Mouse (Mus musculus) forebrain, embryonic 12.5 days (tissue): ENCODE results near the gene B3galt1. TPM values are rescaled to one million over a fixed set of nuclear protein-coding genes. Genes with fewer than 3 reads are reported as not detected.
A peak's percentile ranks its signal among the peaks of the same experiment; 100 is the strongest.

Experiments
- ATAC-seq: fragments of 200-750 bp; cut with Nextera tagmentation; 2 replicates; pipeline ENCODE4 v1.8.0; 2017; ENCODE audit warnings: moderate TSS enrichment; ENCODE audit not compliant: low FRiP score
- H3K27ac ChIP-seq: fragments of 300-500 bp; sonication (generic); 2 replicates; pipeline ENCODE4 v1.5.1; 2016; ENCODE audit warnings: mild to moderate bottlenecking
- H3K27me3 ChIP-seq: fragments of 300-500 bp; sonication (generic); 2 replicates; pipeline ENCODE4 v1.6.1; 2016; ENCODE audit warnings: mild to moderate bottlenecking
- H3K36me3 ChIP-seq: fragments of 300-500 bp; sonication (generic); replicated peaks from 2 replicates; pipeline ENCODE4 v1.6.1; 2016; ENCODE audit warnings: mild to moderate bottlenecking
- H3K4me1 ChIP-seq: fragments of 300-500 bp; sonication (generic); 2 replicates; pipeline ENCODE4 v1.6.1; 2016
- H3K4me2 ChIP-seq: fragments of 300-500 bp; sonication (generic); 2 replicates; pipeline ENCODE4 v1.6.1; 2016; ENCODE audit warnings: mild to moderate bottlenecking, moderate library complexity
- H3K4me3 ChIP-seq: fragments of 300-500 bp; sonication (generic); replicated peaks from 2 replicates; pipeline ENCODE4 v1.5.1; 2016; ENCODE audit warnings: mild to moderate bottlenecking
- H3K9ac ChIP-seq: fragments of 300-500 bp; sonication (generic); 2 replicates; pipeline ENCODE4 v1.6.1; 2016; ENCODE audit warnings: mild to moderate bottlenecking
- H3K9me3 ChIP-seq: fragments of 300-500 bp; sonication (generic); 2 replicates; pipeline ENCODE4 v1.6.1; 2016
- WGBS: fragments of 180-500 bp; shearing (Covaris S2); methylation state at CpG from one replicate; pipeline ENCODE4 v1.1.7; 2016; 5-methylcytosine and 5-hydroxymethylcytosine counted together
- polyA plus RNA-seq: library from polyadenylated mRNA; unstranded; fragments of >200 nt; fragmentation: Nextera tagmentation; extraction: Ambion mirVana; gene quantifications from 2 replicates; pipeline ENCODE4 v1.2.1, GENCODE M21; 2016

The B3galt1 gene
- polyA plus RNA-seq, 1 experiment from 2014 or later = 26.1 TPM

DNA sequence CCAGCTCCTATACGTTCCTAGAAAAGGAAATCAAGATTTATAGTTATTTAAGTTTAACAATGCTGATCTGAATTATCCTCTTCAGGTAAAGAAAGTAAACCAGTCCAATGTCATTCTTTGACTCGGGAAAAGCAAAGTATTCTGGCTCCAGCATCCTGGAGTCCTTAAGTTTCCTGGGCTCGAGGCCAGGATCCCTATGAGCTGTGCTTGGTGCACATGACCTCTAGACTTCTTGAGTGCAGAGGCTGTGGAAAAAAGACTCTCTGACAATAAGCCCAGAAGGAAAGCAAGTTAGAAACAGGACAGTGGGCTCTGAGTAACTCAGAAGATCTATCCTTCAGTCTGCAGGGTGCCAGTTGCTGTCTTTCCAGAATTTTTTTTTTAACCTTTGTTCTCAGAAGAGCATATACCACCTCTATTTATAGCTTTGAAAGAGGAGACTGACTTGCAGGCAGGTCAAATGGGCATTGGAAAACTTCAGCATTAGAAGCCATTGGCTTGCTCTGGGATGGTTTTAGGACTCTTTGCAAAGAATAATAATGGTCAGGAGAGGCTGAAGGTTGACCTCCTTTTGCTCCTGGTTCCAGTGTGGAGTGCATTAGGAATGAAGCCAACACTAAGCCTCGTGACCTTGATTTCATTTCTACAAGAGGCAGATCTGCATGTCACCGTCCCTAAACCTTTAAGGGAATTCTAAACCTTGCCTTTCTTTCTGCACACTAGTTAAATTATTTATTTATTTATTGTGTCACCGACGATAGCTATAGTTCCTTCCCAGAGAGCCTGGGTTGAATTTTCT, 26.4 kb downstream of the B3galt1 start:
- 88% methylated on average over 7 of the region's 7 CpGs for WGBS
- Histone ChIP-seq H3K4me1 (no peaks in the 10 kb centered on the region), H3K4me3 (no peak overlapping the region), H3K9ac (no peak overlapping the region), H3K27me3 (no peaks in the 10 kb centered on the region), H3K36me3 (no peaks in the 10 kb centered on the region), H3K27ac (no peak overlapping the region), H3K4me2 (no peak overlapping the region), H3K9me3 (no peaks in the 10 kb centered on the region)
- no peak for ATAC-seq

DNA sequence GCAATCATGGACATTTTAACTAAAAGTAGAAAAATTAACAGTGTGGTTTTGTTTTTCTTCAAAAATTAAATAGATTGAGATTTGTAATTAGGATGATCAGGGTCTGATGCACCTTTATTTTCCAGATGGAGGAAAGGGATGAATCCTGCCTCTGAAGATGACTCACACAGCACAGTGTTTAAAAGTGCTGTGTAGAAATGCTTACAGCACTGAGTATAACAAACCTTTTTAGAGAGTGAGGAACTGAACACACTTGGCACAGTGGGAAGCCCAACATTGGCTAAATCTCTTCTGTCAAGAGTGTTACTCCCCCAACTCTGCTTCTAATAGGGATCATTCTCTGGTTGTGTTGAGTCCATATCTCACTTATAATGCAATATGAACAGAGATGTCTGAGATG, 57.2 kb downstream of the B3galt1 start:
- H3K36me3 ChIP-seq = no peaks in the 10 kb centered on the region
- H3K9ac ChIP-seq = no peak overlapping the region
- H3K4me3 ChIP-seq = no peak overlapping the region
- H3K27me3 ChIP-seq = no peaks in the 10 kb centered on the region
- no peak for ATAC-seq
- no peak overlapping the region for H3K4me2 ChIP-seq
- H3K9me3 ChIP-seq = no peaks in the 10 kb centered on the region
- H3K4me1 ChIP-seq = no peaks in the 10 kb centered on the region
- no peak overlapping the region for H3K27ac ChIP-seq

DNA sequence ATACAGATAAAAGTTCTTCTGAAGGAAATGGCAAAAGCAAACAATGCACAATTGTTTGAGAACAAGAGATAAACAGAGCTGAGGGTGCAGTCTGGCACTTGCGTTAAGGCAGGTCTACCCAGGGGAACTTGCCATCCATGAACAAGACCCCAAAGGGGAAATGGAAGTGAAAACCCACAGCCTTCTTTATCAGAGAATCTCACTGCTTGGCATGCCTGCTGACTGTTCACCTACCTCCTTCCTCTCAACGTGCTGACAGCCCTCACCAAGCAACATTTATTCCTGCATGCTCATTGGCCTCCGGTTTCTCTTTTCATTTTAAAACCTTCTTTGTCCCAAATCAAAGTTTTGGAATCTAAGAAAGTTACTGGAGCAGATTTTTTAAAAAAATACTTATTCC, 62.0 kb downstream of the B3galt1 start:
- WGBS = 75% methylated on average over 3 of the region's 3 CpGs
- Histone ChIP-seq H3K36me3 (no peaks in the 10 kb centered on the region), H3K4me1 (no peaks in the 10 kb centered on the region), H3K9me3 (no peaks in the 10 kb centered on the region), H3K27me3 (no peaks in the 10 kb centered on the region), H3K9ac (no peak overlapping the region), H3K4me3 (no peak overlapping the region), H3K27ac (no peak overlapping the region), H3K4me2 (no peak overlapping the region)
- no peak for ATAC-seq

DNA sequence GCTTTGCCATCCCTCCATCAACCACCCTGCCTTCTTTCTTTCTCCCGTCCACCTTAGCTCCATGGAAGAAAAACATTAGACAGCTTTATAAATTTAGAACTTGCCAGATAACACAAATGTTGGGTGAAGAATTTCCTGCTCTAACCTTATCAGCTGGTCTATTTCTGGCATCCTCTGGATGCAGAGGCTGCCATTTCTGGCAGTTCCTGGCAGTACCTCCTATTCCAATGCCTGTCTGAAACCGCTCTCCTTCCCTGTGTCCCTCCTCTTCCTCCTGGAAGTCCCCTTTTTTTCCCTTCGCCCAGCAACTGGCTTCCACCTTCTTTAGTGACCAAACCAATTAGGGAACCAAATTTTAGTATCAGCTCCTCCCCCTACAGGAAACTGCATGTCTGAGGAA, 62.6 kb downstream of the B3galt1 start:
- no peak for ATAC-seq
- H3K36me3 ChIP-seq = no peaks in the 10 kb centered on the region
- H3K9ac ChIP-seq = no peak overlapping the region
- H3K4me1 ChIP-seq = no peaks in the 10 kb centered on the region
- no peaks in the 10 kb centered on the region for H3K27me3 ChIP-seq
- 83% methylated on average over 3 of the region's 3 CpGs for WGBS
- no peak overlapping the region for H3K4me3 ChIP-seq
- no peak overlapping the region for H3K27ac ChIP-seq
- no peaks in the 10 kb centered on the region for H3K9me3 ChIP-seq
- H3K4me2 ChIP-seq = no peak overlapping the region

DNA sequence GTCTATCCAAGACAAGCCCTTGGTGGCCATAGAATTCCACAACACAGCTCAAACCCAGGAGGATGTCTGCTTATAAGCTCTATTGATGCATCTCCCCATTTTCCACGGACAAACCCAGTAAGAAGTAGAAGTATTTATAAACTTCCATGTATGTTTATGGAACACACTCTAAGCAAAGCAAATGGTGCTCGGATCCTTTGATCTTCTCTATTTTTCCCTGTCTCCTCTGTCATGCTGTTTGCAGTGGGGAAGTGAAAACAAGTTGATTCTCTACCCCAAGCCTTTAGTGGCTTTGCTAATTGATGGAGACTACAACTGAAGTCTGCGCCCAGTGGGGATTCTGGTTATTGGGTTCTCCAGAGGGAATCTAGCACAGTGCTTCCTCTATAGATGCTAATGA, 89.2 kb downstream of the B3galt1 start:
- H3K27me3 ChIP-seq = no peaks in the 10 kb centered on the region
- H3K4me3 ChIP-seq = no peak overlapping the region
- H3K4me2 ChIP-seq = no peak overlapping the region
- no peaks in the 10 kb centered on the region for H3K9me3 ChIP-seq
- H3K9ac ChIP-seq = no peak overlapping the region
- ATAC-seq = no peak
- H3K27ac ChIP-seq = no peak overlapping the region
- no peaks in the 10 kb centered on the region for H3K36me3 ChIP-seq
- no peaks in the 10 kb centered on the region for H3K4me1 ChIP-seq
- 79% methylated on average over 3 of the region's 3 CpGs for WGBS

DNA sequence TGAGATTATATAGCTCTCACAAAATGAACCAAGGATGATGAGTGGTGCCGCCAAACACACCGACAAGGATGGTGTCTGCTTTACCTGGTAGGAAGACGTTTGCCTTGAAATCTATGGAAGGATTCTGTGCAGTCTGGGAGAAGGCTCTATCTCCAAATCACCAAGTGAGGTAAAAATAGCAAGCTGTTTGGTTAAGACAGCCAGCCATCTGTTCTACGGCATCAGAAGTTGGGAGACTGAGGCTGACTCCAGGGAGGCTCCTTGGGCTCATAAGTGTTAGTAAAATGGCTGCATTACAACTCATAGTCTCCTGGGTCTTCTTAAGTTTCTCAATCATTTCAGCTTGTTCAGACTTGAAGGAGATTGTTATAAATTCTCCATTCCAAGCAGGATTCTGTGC, 91.7 kb downstream of the B3galt1 start:
- no peak overlapping the region for H3K4me2 ChIP-seq
- no peaks in the 10 kb centered on the region for H3K27me3 ChIP-seq
- H3K9ac ChIP-seq = no peak overlapping the region
- WGBS = 89% methylated on average over 4 of the region's 4 CpGs
- H3K9me3 ChIP-seq = no peaks in the 10 kb centered on the region
- H3K27ac ChIP-seq = no peak overlapping the region
- no peaks in the 10 kb centered on the region for H3K4me1 ChIP-seq
- no peaks in the 10 kb centered on the region for H3K36me3 ChIP-seq
- ATAC-seq = no peak
- H3K4me3 ChIP-seq = no peak overlapping the region

DNA sequence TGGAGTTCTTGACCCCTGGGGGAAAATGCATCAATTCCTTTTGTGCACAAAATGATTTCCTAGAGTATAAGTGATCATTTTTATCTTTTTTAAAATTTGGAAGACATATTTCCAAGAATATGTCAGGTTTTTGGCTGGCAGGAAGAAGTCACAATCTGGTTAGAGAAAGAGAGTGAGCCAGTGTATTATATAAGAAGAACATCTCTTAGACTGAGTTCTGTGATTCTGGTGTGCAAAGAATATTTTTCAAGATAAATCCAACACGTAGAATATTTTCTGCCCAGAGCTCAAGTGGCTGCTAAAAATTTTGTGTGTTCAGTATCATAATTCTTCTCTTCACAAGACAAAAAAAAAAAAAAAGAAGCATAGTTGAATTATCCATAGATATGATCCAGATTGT, 92.4 kb downstream of the B3galt1 start:
- H3K4me1 ChIP-seq = no peaks in the 10 kb centered on the region
- H3K9me3 ChIP-seq = no peaks in the 10 kb centered on the region
- no peak for ATAC-seq
- WGBS = 97% methylated on average over 1 of the region's 1 CpGs
- H3K36me3 ChIP-seq = no peaks in the 10 kb centered on the region
- H3K27me3 ChIP-seq = no peaks in the 10 kb centered on the region
- no peak overlapping the region for H3K4me2 ChIP-seq
- no peak overlapping the region for H3K27ac ChIP-seq
- no peak overlapping the region for H3K9ac ChIP-seq
- no peak overlapping the region for H3K4me3 ChIP-seq

DNA sequence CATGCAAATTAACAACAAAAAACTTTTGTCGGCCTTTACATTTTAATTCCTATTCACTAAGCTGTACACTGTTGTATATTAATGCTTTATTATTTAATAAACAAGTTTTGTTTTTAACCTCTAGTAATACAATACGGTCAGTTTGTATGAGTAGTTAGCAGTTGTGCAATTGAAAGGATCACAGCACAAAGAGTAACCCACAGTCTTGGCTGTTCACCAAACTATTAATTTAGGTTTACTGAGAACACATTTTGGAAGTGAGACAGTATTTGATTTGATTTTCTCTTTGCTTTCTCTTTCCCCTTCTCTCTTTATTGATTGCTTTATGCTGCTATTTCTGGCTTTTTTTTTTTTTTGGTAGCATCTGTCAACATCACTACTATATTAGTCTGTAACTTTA, 106.0 kb downstream of the B3galt1 start:
- Histone ChIP-seq H3K27ac (no peak overlapping the region), H3K36me3 (no peaks in the 10 kb centered on the region), H3K27me3 (no peaks in the 10 kb centered on the region), H3K4me2 (no peak overlapping the region), H3K9ac (no peak overlapping the region), H3K4me1 (no peaks in the 10 kb centered on the region), H3K4me3 (no peak overlapping the region), H3K9me3 (no peaks in the 10 kb centered on the region)
- 85% methylated on average over 2 of the region's 2 CpGs for WGBS
- no peak for ATAC-seq

DNA sequence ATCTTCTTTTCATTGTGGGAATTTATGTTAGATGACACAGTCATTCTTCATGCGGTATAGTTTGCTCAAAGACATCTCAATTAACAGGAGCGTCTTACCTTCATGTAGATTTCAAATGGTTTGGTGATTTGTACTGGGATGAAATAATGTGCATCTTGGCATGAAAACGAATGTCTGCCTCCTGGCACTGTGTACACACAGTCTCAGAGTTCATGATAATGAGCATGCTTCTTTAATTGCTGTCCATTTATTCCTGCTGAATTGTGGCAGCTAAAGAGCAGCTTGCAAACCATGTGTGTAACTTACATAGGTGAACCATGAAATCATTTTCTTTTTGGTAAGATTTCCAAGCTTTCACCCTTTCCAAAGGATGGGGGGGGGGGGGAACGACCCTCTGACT, 112.0 kb downstream of the B3galt1 start:
- H3K27ac ChIP-seq = no peak overlapping the region
- H3K4me2 ChIP-seq = no peak overlapping the region
- no peak overlapping the region for H3K9ac ChIP-seq
- no peak overlapping the region for H3K4me3 ChIP-seq
- peaks cover 4% of the 10 kb centered on the region; the same call in 1 of the 2 replicates for H3K4me1 ChIP-seq
- WGBS = 53% methylated on average over 4 of the region's 4 CpGs
- peak; percentile 46; the same call in 1 of the 2 replicates for ATAC-seq
- no peaks in the 10 kb centered on the region for H3K9me3 ChIP-seq
- no peaks in the 10 kb centered on the region for H3K36me3 ChIP-seq
- no peaks in the 10 kb centered on the region for H3K27me3 ChIP-seq

DNA sequence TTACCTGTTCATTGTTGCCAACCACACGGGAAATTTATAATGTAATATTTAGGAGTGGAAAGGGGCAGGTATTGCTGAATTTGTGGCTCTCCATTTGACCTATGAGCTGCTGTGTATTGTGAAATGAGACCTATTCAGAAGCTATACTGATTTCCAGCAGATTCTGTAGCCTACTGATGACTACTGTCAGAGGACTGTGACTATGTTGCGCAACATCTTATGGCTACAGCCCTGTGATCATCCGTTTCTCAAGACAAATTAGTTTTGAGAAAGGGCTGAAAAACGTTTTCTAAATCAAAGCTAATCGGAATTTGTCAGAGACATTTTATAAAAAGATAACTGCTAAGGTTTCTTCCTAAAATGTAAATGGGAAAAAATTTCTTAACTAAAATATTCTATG, 158.6 kb downstream of the B3galt1 start:
- Histone ChIP-seq H3K4me2 (no peak overlapping the region), H3K4me3 (no peak overlapping the region), H3K27ac (no peak overlapping the region), H3K36me3 (no peaks in the 10 kb centered on the region), H3K4me1 (no peaks in the 10 kb centered on the region), H3K27me3 (no peaks in the 10 kb centered on the region), H3K9ac (no peak overlapping the region), H3K9me3 (no peaks in the 10 kb centered on the region)
- 89% methylated on average over 5 of the region's 5 CpGs for WGBS
- ATAC-seq = no peak

DNA sequence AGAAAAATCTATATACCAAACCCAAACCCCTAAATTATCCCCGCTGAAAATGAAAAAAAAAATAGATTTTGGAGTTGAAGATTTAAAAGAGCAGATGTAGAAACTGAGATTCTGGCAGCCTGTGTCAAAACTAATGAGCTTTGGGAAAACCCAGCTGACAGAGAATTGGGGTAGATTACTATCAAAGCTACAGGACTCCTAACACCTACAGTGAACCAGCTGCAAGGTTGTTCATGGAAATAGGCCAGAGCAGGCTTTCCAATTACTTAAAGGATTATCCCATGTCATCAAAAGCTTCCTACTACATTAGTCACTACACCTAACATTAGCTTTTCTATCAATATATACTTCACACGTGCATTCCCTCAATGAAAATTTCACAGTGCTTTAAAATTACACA, 165.1 kb downstream of the B3galt1 start:
- no peak overlapping the region for H3K4me2 ChIP-seq
- no peak overlapping the region for H3K27ac ChIP-seq
- no peaks in the 10 kb centered on the region for H3K36me3 ChIP-seq
- H3K9ac ChIP-seq = no peak overlapping the region
- no peaks in the 10 kb centered on the region for H3K4me1 ChIP-seq
- no peaks in the 10 kb centered on the region for H3K9me3 ChIP-seq
- WGBS = 74% methylated on average over 2 of the region's 2 CpGs
- no peak overlapping the region for H3K4me3 ChIP-seq
- no peak for ATAC-seq
- H3K27me3 ChIP-seq = no peaks in the 10 kb centered on the region

DNA sequence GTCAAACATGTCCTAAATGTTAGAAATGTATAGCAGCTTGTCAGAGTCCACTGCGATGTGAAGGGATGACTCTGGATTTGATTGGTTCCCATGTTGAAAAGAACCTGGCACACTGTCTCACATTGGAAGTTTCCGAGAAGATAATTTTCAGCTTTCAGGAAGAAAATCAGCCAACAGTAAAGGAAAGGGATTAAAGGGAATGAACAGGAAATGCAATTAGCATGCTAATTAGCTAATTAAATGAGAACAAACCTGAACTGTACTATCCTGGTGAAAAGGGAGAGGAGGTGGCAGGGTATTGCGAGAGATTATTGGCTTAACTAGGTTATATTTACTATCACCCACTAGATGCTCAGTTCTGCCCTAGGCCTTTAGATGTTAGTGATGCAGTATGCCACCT, 185.9 kb downstream of the B3galt1 start:
- H3K36me3 ChIP-seq = no peaks in the 10 kb centered on the region
- no peak overlapping the region for H3K27ac ChIP-seq
- no peaks in the 10 kb centered on the region for H3K9me3 ChIP-seq
- H3K4me2 ChIP-seq = no peak overlapping the region
- WGBS = 54% methylated on average over 3 of the region's 3 CpGs
- no peaks in the 10 kb centered on the region for H3K27me3 ChIP-seq
- H3K4me1 ChIP-seq = no peaks in the 10 kb centered on the region; the same call in 1 of the 2 replicates
- H3K9ac ChIP-seq = no peak overlapping the region
- ATAC-seq = peak; percentile 70; the same call in 1 of the 2 replicates
- H3K4me3 ChIP-seq = no peak overlapping the region

DNA sequence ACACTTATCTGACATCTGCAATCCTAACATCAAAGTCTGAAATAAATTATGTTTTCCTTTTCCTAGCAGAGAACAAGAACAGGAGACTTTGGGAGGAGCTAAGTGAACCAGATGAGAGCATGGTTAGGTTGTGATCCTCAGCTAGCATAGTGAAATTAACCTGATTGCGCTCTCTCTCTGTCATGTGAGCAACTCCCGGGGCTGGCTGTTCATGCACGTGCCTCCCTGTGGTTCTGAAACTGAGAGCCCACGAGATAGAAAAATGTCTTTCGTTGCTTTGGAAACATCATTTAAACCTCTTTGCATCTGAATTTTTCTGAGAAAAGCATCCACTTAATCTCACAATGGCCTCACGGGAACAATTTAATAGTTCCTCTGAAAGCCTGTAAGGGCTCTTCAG, 190.8 kb downstream of the B3galt1 start:
- Histone ChIP-seq H3K4me3 (no peak overlapping the region), H3K36me3 (no peaks in the 10 kb centered on the region), H3K27me3 (no peaks in the 10 kb centered on the region), H3K4me2 (no peak overlapping the region), H3K27ac (no peak overlapping the region), H3K9ac (no peak overlapping the region), H3K4me1 (no peaks in the 10 kb centered on the region; the same call in 1 of the 2 replicates), H3K9me3 (no peaks in the 10 kb centered on the region)
- WGBS = 49% methylated on average over 6 of the region's 6 CpGs
- ATAC-seq = no peak
